Mouse (Mus musculus) heart, embryonic 11.5 days (tissue): Measurements from ENCODE around the gene Hist3h2a. TPM values are rescaled to one million over a fixed set of nuclear protein-coding genes. Genes with fewer than 3 reads are reported as not detected.
A peak's percentile ranks its signal among the peaks of the same experiment; 100 is the strongest.
"Not testable (repeated sequence)": the region's sequence is repeated elsewhere in the genome, so short reads cannot be mapped to it uniquely, and the experiment has no call there.

Experiments
- ATAC-seq: fragments of 200-750 bp; cut with Nextera tagmentation; replicated peaks from 2 replicates; pipeline ENCODE4 v1.8.0; 2017; ENCODE audit warnings: moderate library complexity; ENCODE audit not compliant: insufficient number of reproducible peaks, low FRiP score, low TSS enrichment
- H3K27ac ChIP-seq: fragments of 300-500 bp; sonication (generic); 2 replicates; pipeline ENCODE4 v1.5.1; 2014; ENCODE audit warnings: mild to moderate bottlenecking, low read depth, low read length
- H3K27me3 ChIP-seq: fragments of 300-500 bp; sonication (generic); 2 replicates; pipeline ENCODE4 v1.6.1; 2014; ENCODE audit warnings: mild to moderate bottlenecking, low read length, mixed read lengths; ENCODE audit not compliant: control insufficient read depth, insufficient read depth
- H3K36me3 ChIP-seq: fragments of 300-500 bp; sonication (generic); 2 replicates; pipeline ENCODE4 v1.6.1; 2014; ENCODE audit warnings: mild to moderate bottlenecking, low read length, moderate library complexity, mixed read lengths; ENCODE audit not compliant: control insufficient read depth, insufficient read depth
- H3K4me1 ChIP-seq: fragments of 300-500 bp; sonication (generic); 2 replicates; pipeline ENCODE4 v1.6.1; 2014; ENCODE audit warnings: low read length; ENCODE audit not compliant: control insufficient read depth, insufficient read depth
- H3K4me2 ChIP-seq: fragments of 300-500 bp; sonication (generic); 2 replicates; pipeline ENCODE4 v1.6.1; 2014; ENCODE audit warnings: mild to moderate bottlenecking, moderate library complexity
- H3K4me3 ChIP-seq: fragments of 300-500 bp; sonication (generic); 2 replicates; pipeline ENCODE4 v1.5.1; 2014; ENCODE audit warnings: low read depth, low read length
- H3K9ac ChIP-seq: fragments of 300-500 bp; sonication (generic); 2 replicates; pipeline ENCODE4 v1.6.1; 2014; ENCODE audit warnings: mild to moderate bottlenecking, low read depth, low read length, moderate library complexity
- H3K9me3 ChIP-seq: fragments of 300-500 bp; sonication (generic); replicated peaks from 2 replicates; pipeline ENCODE4 v1.6.1; 2016; ENCODE audit warnings: low read length; ENCODE audit not compliant: control insufficient read depth
- WGBS: fragments of 180-500 bp; shearing (Covaris S2); extraction: QIAGEN DNeasy Blood & Tissue Kit; methylation state at CpG from one replicate; pipeline ENCODE4 v1.1.7; 2014; ENCODE audit not compliant: insufficient replicate concordance; 5-methylcytosine and 5-hydroxymethylcytosine counted together
- polyA plus RNA-seq: library from polyadenylated mRNA; unstranded; fragments of >200 nt; fragmentation: Nextera tagmentation; extraction: Ambion mirVana; gene quantifications from 2 replicates; pipeline ENCODE4 v1.2.1, GENCODE M21; 2014

The Hist3h2a gene
- polyA plus RNA-seq, 1 experiment from 2014 or later, result 22.5 TPM

- no peak overlapping the region for H3K4me2 ChIP-seq
- H3K27ac ChIP-seq, result no peak overlapping the region
- no peaks in the 10 kb centered on the region for H3K9me3 ChIP-seq
- H3K36me3 ChIP-seq, result no peaks in the 10 kb centered on the region
- 78% methylated on average over 5 of the region's 5 CpGs for WGBS
- H3K4me3 ChIP-seq, result no peak overlapping the region
- ATAC-seq, result no peak
- H3K4me1 ChIP-seq, result peaks cover 20% of the 10 kb centered on the region
- peaks cover 36% of the 10 kb centered on the region for H3K27me3 ChIP-seq
- H3K9ac ChIP-seq, result no peak overlapping the region
Observed at GRCm38 (mm10) chr11:58951210-58951609, 3.3 kb upstream of the Hist3h2a start.

- H3K4me2 ChIP-seq, result peak overlapping the region; percentile 87
- peaks cover 23% of the 10 kb centered on the region for H3K27me3 ChIP-seq
- H3K36me3 ChIP-seq, result no peaks in the 10 kb centered on the region
- peak overlapping the region; percentile 99 for H3K27ac ChIP-seq
- peaks cover 23% of the 10 kb centered on the region for H3K4me1 ChIP-seq
- H3K9ac ChIP-seq, result peak overlapping the region; percentile 74
- under 1% methylated on average over 33 of the region's 33 CpGs for WGBS
- peak; percentile 2; the same call in 1 of the 2 replicates for ATAC-seq
- peak overlapping the region; percentile 82 for H3K4me3 ChIP-seq
- H3K9me3 ChIP-seq, result no peaks in the 10 kb centered on the region
Observed at GRCm38 (mm10) chr11:58953351-58954169, 925 bp upstream of the Hist3h2a start.

- ATAC-seq, result 0 out of 2 replicates have a peak, but pooled peaks have one; percentile 12
- H3K9ac ChIP-seq, result peak overlapping the region; percentile 74
- peak overlapping the region; percentile 87 for H3K4me2 ChIP-seq
- under 1% methylated on average over 15 of the region's 17 CpGs for WGBS
- H3K4me1 ChIP-seq, result peaks cover 23% of the 10 kb centered on the region
- H3K4me3 ChIP-seq, result peak overlapping the region; percentile 82
- H3K9me3 ChIP-seq, H3K36me3 ChIP-seq: not testable (repeated sequence)
- peak overlapping the region; percentile 99 for H3K27ac ChIP-seq
- peaks cover 23% of the 10 kb centered on the region for H3K27me3 ChIP-seq
Observed at GRCm38 (mm10) chr11:58954170-58954419, 390 bp upstream of the Hist3h2a start.

- peak overlapping the region; percentile 99 for H3K27ac ChIP-seq
- peaks cover 15% of the 10 kb centered on the region for H3K27me3 ChIP-seq
- no peaks in the 10 kb centered on the region for H3K36me3 ChIP-seq
- under 1% methylated on average over 20 of the region's 20 CpGs for WGBS
- peak overlapping the region; percentile 87 for H3K4me2 ChIP-seq
- H3K4me1 ChIP-seq, result peaks cover 29% of the 10 kb centered on the region
- peak overlapping the region; percentile 82 for H3K4me3 ChIP-seq
- ATAC-seq, result no peak
- H3K9ac ChIP-seq, result peak overlapping the region; percentile 96
- no peaks in the 10 kb centered on the region for H3K9me3 ChIP-seq
Observed at GRCm38 (mm10) chr11:58955143-58955867, 820 bp downstream of the Hist3h2a start.

DNA sequence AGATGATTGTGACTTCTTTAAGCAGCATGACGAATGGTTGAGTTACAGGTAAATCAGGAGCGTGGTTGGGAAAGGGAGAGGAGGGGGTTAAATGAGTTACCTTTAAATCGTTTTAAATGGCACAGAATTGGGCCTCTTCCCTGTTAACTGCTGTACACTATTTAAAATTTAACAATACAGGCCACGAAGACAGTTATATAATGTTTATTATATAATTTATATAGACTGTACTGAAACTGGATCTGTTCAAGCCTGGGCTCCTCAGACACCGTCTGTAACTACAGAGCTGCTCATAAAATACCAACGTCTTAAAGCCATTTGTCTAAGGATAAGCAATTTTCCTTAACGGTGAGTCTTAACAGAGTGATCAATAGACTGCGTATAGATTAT is 1.4 kb downstream of the Hist3h2a start:
- Histone ChIP-seq H3K4me1 (peaks cover 29% of the 10 kb centered on the region), H3K9ac (peak overlapping the region; percentile 96), H3K27me3 (peaks cover 10% of the 10 kb centered on the region), H3K4me2 (peak overlapping the region; percentile 87), H3K9me3 (no peaks in the 10 kb centered on the region), H3K4me3 (peak overlapping the region; percentile 82), H3K36me3 (no peaks in the 10 kb centered on the region), H3K27ac (peak overlapping the region; percentile 99)
- no peak for ATAC-seq
- 48% methylated on average over 8 of the region's 8 CpGs for WGBS

DNA sequence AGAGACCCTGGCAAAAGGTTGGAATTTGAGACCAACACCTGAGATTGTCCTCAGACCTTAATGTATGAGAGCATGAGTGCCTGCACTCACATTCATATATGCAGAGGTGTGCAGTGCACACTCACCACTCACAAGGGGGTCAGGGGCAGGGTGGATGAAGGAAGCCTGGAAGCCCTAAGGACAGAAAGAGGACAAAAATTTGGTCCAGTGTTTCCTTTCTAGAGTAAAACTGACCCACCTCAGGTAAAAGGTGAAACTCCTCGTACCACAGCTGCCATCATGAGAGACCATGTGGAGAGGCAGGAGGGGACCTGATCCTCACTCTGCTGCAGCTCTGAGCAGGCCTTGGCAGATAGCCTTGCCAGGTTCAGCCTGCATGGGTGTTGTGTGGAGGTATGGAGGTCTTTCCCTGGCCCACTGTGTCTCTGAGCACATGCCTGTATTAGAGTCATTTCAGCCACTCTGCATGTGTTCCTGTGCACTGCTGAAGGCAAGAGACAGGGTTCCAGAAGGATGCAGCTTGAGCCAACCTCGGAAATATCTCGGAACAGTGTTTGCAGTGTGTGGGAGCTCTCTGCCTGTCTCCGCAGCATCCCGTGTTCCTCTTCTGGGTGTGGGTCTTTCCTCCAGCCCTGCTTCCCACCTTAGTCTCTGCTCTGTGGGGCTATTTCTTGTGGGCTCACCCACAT is 2.9 kb downstream of the Hist3h2a start:
- no peaks in the 10 kb centered on the region for H3K36me3 ChIP-seq
- peak overlapping the region; percentile 87 for H3K4me2 ChIP-seq
- peaks cover 14% of the 10 kb centered on the region for H3K27me3 ChIP-seq
- WGBS, result 84% methylated on average over 5 of the region's 5 CpGs
- no peak for ATAC-seq
- H3K9ac ChIP-seq, result peak overlapping the region; percentile 39; the same call in 1 of the 2 replicates
- H3K27ac ChIP-seq, result no peak overlapping the region
- H3K4me3 ChIP-seq, result no peak overlapping the region
- peaks cover 4% of the 10 kb centered on the region; the same call in 1 of the 2 replicates for H3K9me3 ChIP-seq
- H3K4me1 ChIP-seq, result peaks cover 29% of the 10 kb centered on the region

DNA sequence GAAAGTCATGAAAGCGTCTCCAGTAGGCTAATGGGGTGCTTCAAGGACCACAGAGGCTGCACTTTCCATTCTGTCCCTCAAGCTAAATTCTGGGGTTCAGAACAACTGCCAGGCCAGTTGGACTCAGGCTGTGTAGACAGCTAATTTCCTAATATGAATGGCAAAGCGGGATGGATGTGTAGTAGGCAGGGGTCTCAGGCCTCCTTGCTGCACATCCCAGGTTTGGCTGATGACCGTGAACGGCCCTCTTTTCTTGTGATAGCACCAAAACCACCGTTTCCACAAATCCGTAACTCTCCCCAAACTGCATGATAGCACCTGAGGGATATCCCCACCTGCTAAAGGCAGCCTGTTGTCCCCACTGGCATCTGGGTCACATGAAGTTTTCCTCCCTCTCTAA is 4.1 kb downstream of the Hist3h2a start:
- Histone ChIP-seq H3K4me3 (no peak overlapping the region), H3K27me3 (peaks cover 18% of the 10 kb centered on the region), H3K36me3 (no peaks in the 10 kb centered on the region), H3K4me1 (peaks cover 23% of the 10 kb centered on the region), H3K9me3 (peaks cover 4% of the 10 kb centered on the region; the same call in 1 of the 2 replicates), H3K9ac (no peak overlapping the region), H3K27ac (no peak overlapping the region), H3K4me2 (no peak overlapping the region)
- WGBS, result 83% methylated on average over 6 of the region's 6 CpGs
- no peak for ATAC-seq

DNA sequence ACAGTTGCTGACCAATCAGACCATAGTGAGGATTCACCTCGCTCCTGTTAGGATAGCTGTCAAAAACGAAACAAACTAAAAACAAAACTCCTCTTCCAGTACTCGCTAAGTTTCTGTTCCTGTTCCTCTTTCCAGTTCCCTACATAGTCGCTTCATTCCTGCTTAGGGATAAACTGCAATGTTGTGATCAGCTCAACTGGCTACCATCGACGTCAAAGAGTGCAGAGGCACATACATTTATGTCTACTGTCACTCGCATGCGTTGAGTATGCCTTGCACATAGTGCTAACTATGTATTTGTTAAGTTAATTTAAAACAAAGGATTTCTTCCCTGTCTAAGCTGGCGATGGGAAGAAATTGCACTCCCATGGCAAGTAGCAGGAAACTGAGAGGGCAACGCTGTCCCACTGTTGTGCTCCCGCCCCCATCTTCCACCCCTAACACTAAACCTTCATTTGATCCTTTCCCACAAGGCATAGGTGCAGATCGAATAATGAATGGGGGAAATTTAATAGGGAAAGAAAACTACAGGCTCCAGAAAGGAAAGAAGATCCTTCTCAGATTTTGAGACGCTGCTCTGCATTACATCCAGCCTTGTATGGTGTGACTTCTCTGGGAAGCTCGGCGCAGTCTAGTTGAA is 4.8 kb downstream of the Hist3h2a start:
- Histone ChIP-seq H3K9ac (peak overlapping the region; percentile 34; the same call in 1 of the 2 replicates), H3K4me2 (peak overlapping the region; percentile 91), H3K4me3 (peak overlapping the region; percentile 52), H3K9me3 (peaks cover 4% of the 10 kb centered on the region; the same call in 1 of the 2 replicates), H3K4me1 (peaks cover 19% of the 10 kb centered on the region), H3K27ac (no peak overlapping the region), H3K36me3 (no peaks in the 10 kb centered on the region), H3K27me3 (peaks cover 25% of the 10 kb centered on the region)
- ATAC-seq, result no peak
- WGBS, result 35% methylated on average over 15 of the region's 15 CpGs
